Mouse (Mus musculus) hindbrain, embryonic 16.5 days (tissue): ENCODE measurements around the gene Zfp740. TPM values are rescaled to one million over a fixed set of nuclear protein-coding genes. Genes with fewer than 3 reads are reported as not detected.

Experiments used
- ATAC-seq: fragments of 200-750 bp; cut with Nextera tagmentation; 2 replicates; pipeline ENCODE4 v1.8.0; 2017; ENCODE audit warnings: moderate TSS enrichment, moderate library complexity
- H3K27ac ChIP-seq: fragments of 300-500 bp; sonication (generic); 2 replicates; pipeline ENCODE4 v1.5.1; 2014; ENCODE audit warnings: low read depth, mild to moderate bottlenecking, control low read depth, low read length, moderate library complexity
- H3K27me3 ChIP-seq: fragments of 300-500 bp; sonication (generic); replicated peaks from 2 replicates; pipeline ENCODE4 v1.6.1; 2014; ENCODE audit warnings: low read length; ENCODE audit not compliant: control insufficient read depth, insufficient read depth
- H3K36me3 ChIP-seq: fragments of 300-500 bp; sonication (generic); 2 replicates; pipeline ENCODE4 v1.6.1; 2014; ENCODE audit warnings: mild to moderate bottlenecking, low read length, moderate library complexity, mixed read lengths; ENCODE audit not compliant: control insufficient read depth, insufficient read depth
- H3K4me1 ChIP-seq: fragments of 300-500 bp; sonication (generic); 2 replicates; pipeline ENCODE4 v1.6.1; 2014; ENCODE audit warnings: low read depth, low read length; ENCODE audit not compliant: control insufficient read depth, insufficient read depth
- H3K4me2 ChIP-seq: fragments of 300-500 bp; sonication (generic); 2 replicates; pipeline ENCODE4 v1.6.1; 2014; ENCODE audit warnings: mild to moderate bottlenecking, low read length, control low read depth, moderate library complexity
- H3K4me3 ChIP-seq: fragments of 300-500 bp; sonication (generic); 2 replicates; pipeline ENCODE4 v1.5.1; 2014; ENCODE audit warnings: mild to moderate bottlenecking, low read length, control low read depth, moderate library complexity
- H3K9ac ChIP-seq: fragments of 300-500 bp; sonication (generic); 2 replicates; pipeline ENCODE4 v1.6.1; 2014; ENCODE audit warnings: low read depth, mild to moderate bottlenecking, control low read depth, low read length, moderate library complexity
- H3K9me3 ChIP-seq: fragments of 300-500 bp; sonication (generic); 2 replicates; pipeline ENCODE4 v1.6.1; 2014; ENCODE audit warnings: mild to moderate bottlenecking, low read length, moderate library complexity; ENCODE audit not compliant: control insufficient read depth
- WGBS: fragments of 180-500 bp; shearing (Covaris S2); extraction: QIAGEN DNeasy Blood & Tissue Kit; methylation state at CpG from one replicate; pipeline ENCODE4 v1.1.7; 2014; 5-methylcytosine and 5-hydroxymethylcytosine counted together
- polyA plus RNA-seq: library from polyadenylated mRNA; unstranded; fragments of >200 nt; fragmentation: Nextera tagmentation; extraction: Ambion mirVana; gene quantifications from 2 replicates; pipeline ENCODE4 v1.2.1, GENCODE M21; 2015

Gene Zfp740
- polyA plus RNA-seq, 1 experiment from 2014 or later: 39.6 TPM

DNA sequence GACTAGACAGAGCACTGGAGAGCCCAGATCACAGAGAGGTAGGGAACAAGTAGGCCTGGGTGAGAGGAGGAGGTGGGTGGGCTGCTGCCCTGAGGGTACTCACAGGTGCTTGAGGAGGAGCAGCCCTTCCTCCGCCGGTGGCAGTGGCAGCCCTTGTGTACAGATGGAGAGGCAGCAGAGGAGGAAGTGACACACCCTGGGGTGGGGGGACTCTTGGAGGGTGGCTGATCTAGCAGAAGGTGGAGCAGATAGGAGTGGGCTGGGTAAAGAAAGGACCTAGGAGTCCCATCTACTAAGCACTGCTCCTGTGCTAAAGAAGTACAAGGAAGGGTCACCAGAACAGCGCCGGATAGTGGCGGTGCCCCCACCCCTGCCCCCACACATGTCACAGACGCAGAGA is 28.7 kb downstream of the Zfp740 start, which contains the start of gene Itgb7:
Gene Itgb7 (minus strand): TSS at position 197 of the 400 bp plus-strand sequence.
- Histone ChIP-seq H3K27ac (no peak within 1 kb of the TSS), H3K4me2 (no peak within 1 kb of the TSS), H3K4me3 (no peak within 1 kb of the TSS), H3K4me1 (no peaks in the 10 kb centered on the region), H3K9me3 (no peaks in the 10 kb centered on the region), H3K36me3 (no peaks in the 10 kb centered on the region), H3K27me3 (no peaks in the 10 kb centered on the region), H3K9ac (no peak within 1 kb of the TSS)
- WGBS: 59% methylated on average over 6 of the region's 6 CpGs
- no peak for ATAC-seq

GRCm38 (mm10) chr15:102232764-102233163 is 29.7 kb downstream of the Zfp740 start:
- no peak for ATAC-seq
- H3K4me1 ChIP-seq: no peaks in the 10 kb centered on the region
- WGBS: 89% methylated on average over 7 of the region's 7 CpGs
- no peak overlapping the region for H3K4me2 ChIP-seq
- no peak overlapping the region for H3K27ac ChIP-seq
- no peaks in the 10 kb centered on the region for H3K9me3 ChIP-seq
- H3K4me3 ChIP-seq: no peak overlapping the region
- H3K9ac ChIP-seq: no peak overlapping the region
- H3K27me3 ChIP-seq: no peaks in the 10 kb centered on the region
- no peaks in the 10 kb centered on the region for H3K36me3 ChIP-seq

DNA sequence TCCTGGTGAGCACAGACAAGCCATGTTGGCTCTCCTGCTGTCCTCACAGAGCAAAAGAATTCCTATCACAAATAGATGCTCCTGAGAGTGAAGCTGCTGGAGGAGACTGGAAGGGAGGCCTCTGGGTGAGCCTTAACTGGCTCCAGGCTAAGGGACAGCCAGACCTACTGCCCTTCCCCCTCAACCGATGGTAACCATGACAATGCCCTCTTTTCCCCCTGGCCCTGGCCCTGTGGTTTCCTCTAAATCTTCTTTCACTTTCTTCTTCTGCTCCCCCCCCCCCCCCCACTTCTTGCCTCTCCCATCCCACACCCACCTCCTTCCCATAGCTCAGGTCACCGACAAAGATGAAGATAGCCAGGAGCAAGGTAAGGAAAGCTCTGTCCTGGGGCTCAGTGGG is 30.8 kb downstream of the Zfp740 start:
- H3K9ac ChIP-seq: no peak overlapping the region
- no peaks in the 10 kb centered on the region for H3K9me3 ChIP-seq
- no peak overlapping the region for H3K4me2 ChIP-seq
- no peaks in the 10 kb centered on the region for H3K4me1 ChIP-seq
- no peak for ATAC-seq
- H3K36me3 ChIP-seq: 0 out of 2 replicates have a peak, but pooled peaks cover 4% of the 10 kb centered on the region
- no peak overlapping the region for H3K27ac ChIP-seq
- no peak overlapping the region for H3K4me3 ChIP-seq
- 29% methylated on average over 2 of the region's 2 CpGs for WGBS
- no peaks in the 10 kb centered on the region for H3K27me3 ChIP-seq

GRCm38 (mm10) chr15:102235371-102236027 is 32.5 kb downstream of the Zfp740 start:
- H3K4me2 ChIP-seq: no peak overlapping the region

DNA sequence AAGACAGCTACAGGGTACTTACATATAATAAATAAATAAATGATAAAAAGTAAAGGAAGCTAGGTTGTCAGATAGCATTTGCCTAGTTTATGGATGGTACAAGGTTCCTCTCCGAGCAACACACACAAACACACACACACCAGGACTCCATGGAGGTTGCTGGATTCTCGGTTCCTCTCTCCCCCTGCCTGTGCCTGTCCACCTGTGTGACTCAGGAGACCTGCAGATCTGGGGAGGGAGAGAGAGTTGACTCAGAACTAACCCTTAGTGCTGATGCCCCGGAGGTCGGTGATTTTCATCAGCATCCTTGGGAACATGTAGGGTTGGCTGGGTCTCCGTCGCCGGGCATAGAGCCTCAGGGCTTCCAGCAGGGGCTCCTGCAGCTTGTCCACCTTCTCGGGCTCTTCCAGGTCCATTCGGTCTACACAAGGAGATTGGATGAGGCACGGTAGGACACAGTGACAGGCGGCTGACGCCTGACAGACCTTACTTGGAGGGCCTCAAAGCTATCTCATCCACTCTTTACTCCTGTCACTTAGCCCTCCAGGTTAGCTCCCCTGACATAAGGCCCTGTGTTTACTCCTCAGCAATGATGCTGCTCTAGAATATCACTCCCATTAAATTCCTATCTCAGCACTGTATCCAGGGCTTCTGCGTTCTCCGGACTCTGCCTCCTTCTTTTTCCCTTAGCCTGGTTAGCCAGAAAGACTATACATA is 35.7 kb downstream of the Zfp740 start:
- Histone ChIP-seq H3K4me1 (peaks cover 6% of the 10 kb centered on the region), H3K4me2 (no peak overlapping the region), H3K27me3 (peaks cover 14% of the 10 kb centered on the region), H3K9me3 (no peaks in the 10 kb centered on the region), H3K36me3 (0 out of 2 replicates have a peak, but pooled peaks cover 4% of the 10 kb centered on the region), H3K27ac (no peak overlapping the region), H3K4me3 (no peak overlapping the region), H3K9ac (no peak overlapping the region)
- no peak for ATAC-seq
- WGBS: 88% methylated on average over 14 of the region's 14 CpGs

More at GRCm38 (mm10) chr15:102235371-102236027, 32.5 kb downstream of the Zfp740 start:
- Histone ChIP-seq H3K4me3 (no peak overlapping the region), H3K27me3 (no peaks in the 10 kb centered on the region), H3K9me3 (no peaks in the 10 kb centered on the region), H3K4me1 (no peaks in the 10 kb centered on the region), H3K9ac (no peak overlapping the region; the same call in 1 of the 2 replicates), H3K36me3 (0 out of 2 replicates have a peak, but pooled peaks cover 4% of the 10 kb centered on the region), H3K27ac (no peak overlapping the region)
- ATAC-seq: no peak
- 35% methylated on average over 21 of the region's 21 CpGs for WGBS

DNA sequence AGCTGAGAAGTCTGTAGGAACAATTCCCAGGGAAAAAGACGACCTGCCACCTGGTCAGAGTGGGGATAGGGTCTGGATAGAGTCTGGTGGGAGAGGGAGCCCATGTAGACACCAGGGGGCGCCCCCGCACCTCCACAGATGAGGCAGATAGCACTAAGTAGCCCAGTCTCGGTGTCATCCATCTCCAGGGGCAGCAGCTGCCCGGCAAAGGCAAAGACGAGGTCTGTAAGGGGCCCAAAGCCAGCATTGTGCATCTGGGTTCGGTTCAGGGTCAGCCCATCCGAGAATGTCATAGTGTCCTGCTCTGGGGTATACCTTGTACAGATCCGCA is 36.2 kb downstream of the Zfp740 start:
- peak; percentile 79 for ATAC-seq

DNA sequence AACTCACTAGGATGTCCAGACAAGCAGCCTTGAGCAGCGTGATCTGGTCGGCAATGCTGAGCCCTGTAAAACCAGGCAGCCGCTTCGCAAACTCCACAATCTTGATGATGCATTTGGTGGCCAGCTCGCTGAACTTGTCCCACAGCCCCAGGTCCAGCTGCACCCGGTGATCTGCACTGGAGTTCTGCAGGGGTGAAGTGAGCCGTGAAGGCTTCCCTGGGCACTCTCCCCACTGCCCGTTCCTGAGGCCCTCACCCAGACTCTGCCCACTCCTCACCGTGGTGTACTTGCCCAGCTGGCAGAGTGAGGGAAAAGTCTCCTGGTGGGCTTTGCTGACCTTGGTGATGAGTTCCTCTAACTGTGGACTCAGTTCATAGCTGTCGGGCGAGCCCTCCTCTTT is 36.8 kb downstream of the Zfp740 start:
- WGBS: 69% methylated on average over 11 of the region's 11 CpGs

More for the DNA sequence above, 36.2 kb downstream of the Zfp740 start:
- 10% methylated on average over 9 of the region's 9 CpGs for WGBS
- Histone ChIP-seq H3K4me1 (peaks cover 7% of the 10 kb centered on the region), H3K36me3 (0 out of 2 replicates have a peak, but pooled peaks cover 4% of the 10 kb centered on the region), H3K9me3 (no peaks in the 10 kb centered on the region), H3K9ac (no peak overlapping the region), H3K4me2 (no peak overlapping the region), H3K27me3 (peaks cover 16% of the 10 kb centered on the region), H3K4me3 (no peak overlapping the region), H3K27ac (no peak overlapping the region)

GRCm38 (mm10) chr15:102240607-102241006 is 37.6 kb downstream of the Zfp740 start:
- H3K4me3 ChIP-seq: no peak overlapping the region
- no peak for ATAC-seq
- 94% methylated on average over 4 of the region's 4 CpGs for WGBS
- H3K4me2 ChIP-seq: no peak overlapping the region
- no peaks in the 10 kb centered on the region for H3K9me3 ChIP-seq
- H3K9ac ChIP-seq: no peak overlapping the region
- 0 out of 2 replicates have a peak, but pooled peaks cover 4% of the 10 kb centered on the region for H3K36me3 ChIP-seq
- H3K4me1 ChIP-seq: peaks cover 19% of the 10 kb centered on the region
- H3K27ac ChIP-seq: no peak overlapping the region
- peaks cover 16% of the 10 kb centered on the region for H3K27me3 ChIP-seq

More for the DNA sequence above, 36.8 kb downstream of the Zfp740 start:
- Histone ChIP-seq H3K9me3 (no peaks in the 10 kb centered on the region), H3K27me3 (peaks cover 16% of the 10 kb centered on the region), H3K27ac (no peak overlapping the region), H3K9ac (no peak overlapping the region), H3K4me1 (peaks cover 12% of the 10 kb centered on the region), H3K4me2 (no peak overlapping the region), H3K36me3 (0 out of 2 replicates have a peak, but pooled peaks cover 4% of the 10 kb centered on the region), H3K4me3 (no peak overlapping the region)
- no peak for ATAC-seq
